Mouse (Mus musculus): ENCODE data around the gene Lrp10. TPM values are rescaled to one million over a fixed set of nuclear protein-coding genes. Genes with fewer than 3 reads are reported as not detected.

Lrp10 gene
- total RNA-seq, 2 experiments from 2014 or later = 28.5 to 30.3 TPM

- no peak for TF ChIP-seq CTCF (conservative IDR thresholded peaks at IDR 0.05)
- Histone ChIP-seq H3K4me3 (no peak overlapping the region), H3K27ac (no peak overlapping the region)
- no peak for DNase-seq (ENCODE audit: low spot score in 2 of 2)
These were observed 24.4 kb downstream of the Lrp10 start for GRCm38 (mm10) chr14:54488350-54488749.

- Histone ChIP-seq H3K4me3 (no peak overlapping the region), H3K27ac (no peak overlapping the region)
- peak in 1 of 2 experiments; percentile 52 for DNase-seq (ENCODE audit: low spot score in 2 of 2)
- TF ChIP-seq CTCF (conservative IDR thresholded peaks at IDR 0.05) = no peak
These were observed 28.6 kb downstream of the Lrp10 start for GRCm38 (mm10) chr14:54492345-54493131.

GRCm38 (mm10) chr14:54493236-54493635, 29.3 kb downstream of the Lrp10 start:
- H3K27ac ChIP-seq = no peak overlapping the region
- no peak overlapping the region for H3K4me3 ChIP-seq
- no peak for DNase-seq (ENCODE audit: low spot score in 2 of 2)
- no peak for TF ChIP-seq CTCF (conservative IDR thresholded peaks at IDR 0.05)

- Histone ChIP-seq H3K4me3 (no peak overlapping the region), H3K27ac (no peak overlapping the region)
- DNase-seq (ENCODE audit: low spot score in 2 of 2) = peak; percentile 29 to 66
- TF ChIP-seq CTCF (conservative IDR thresholded peaks at IDR 0.05) = peak; percentile 89
These were observed 30.3 kb downstream of the Lrp10 start for GRCm38 (mm10) chr14:54494234-54494633.

GRCm38 (mm10) chr14:54496706-54497105, 32.8 kb downstream of the Lrp10 start:
- Histone ChIP-seq H3K27ac (no peak overlapping the region), H3K4me3 (no peak overlapping the region)
- no peak for DNase-seq (ENCODE audit: low spot score in 2 of 2)
- TF ChIP-seq CTCF (conservative IDR thresholded peaks at IDR 0.05) = no peak

DNA sequence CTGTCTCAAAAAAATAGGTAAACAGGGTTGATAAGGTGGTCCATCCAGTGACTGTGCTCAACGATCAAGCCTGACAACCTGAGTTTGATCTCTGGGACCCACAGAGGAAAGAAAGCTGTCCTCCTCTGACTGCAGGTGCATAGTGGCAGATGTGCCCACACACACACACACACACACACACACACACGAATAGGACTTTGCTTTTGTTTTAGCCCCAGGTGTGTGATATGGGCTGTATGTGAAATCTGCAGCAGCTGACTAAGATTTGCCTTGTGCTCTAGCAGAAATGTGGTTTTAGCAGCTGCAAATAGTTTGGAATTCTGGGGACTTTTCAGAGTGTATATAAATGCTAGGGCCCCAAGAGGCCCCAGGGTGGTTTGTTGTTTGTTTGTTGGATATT, 35.4 kb downstream of the Lrp10 start:
- DNase-seq (ENCODE audit: low spot score in 2 of 2) = no peak
- TF ChIP-seq CTCF (conservative IDR thresholded peaks at IDR 0.05) = no peak
- Histone ChIP-seq H3K27ac (no peak overlapping the region), H3K4me3 (no peak overlapping the region)

- TF ChIP-seq CTCF (conservative IDR thresholded peaks at IDR 0.05) = no peak
- no peak overlapping the region for H3K4me3 ChIP-seq
- DNase-seq (ENCODE audit: low spot score in 2 of 2) = no peak
- no peak overlapping the region for H3K27ac ChIP-seq
These were observed 37.4 kb downstream of the Lrp10 start for GRCm38 (mm10) chr14:54501365-54501764.

- TF ChIP-seq CTCF (conservative IDR thresholded peaks at IDR 0.05) = no peak
- no peak overlapping the region for H3K27ac ChIP-seq
- DNase-seq (ENCODE audit: low spot score in 2 of 2) = no peak
- no peak overlapping the region for H3K4me3 ChIP-seq
These were observed 39.2 kb downstream of the Lrp10 start for GRCm38 (mm10) chr14:54503092-54503491.

GRCm38 (mm10) chr14:54509774-54510173, 45.8 kb downstream of the Lrp10 start:
- TF ChIP-seq CTCF (conservative IDR thresholded peaks at IDR 0.05) = no peak
- Histone ChIP-seq H3K27ac (no peak overlapping the region), H3K4me3 (no peak overlapping the region)
- no peak for DNase-seq (ENCODE audit: low spot score in 2 of 2)

GRCm38 (mm10) chr14:54516710-54517310, 52.9 kb downstream of the Lrp10 start:
- no peak for DNase-seq (ENCODE audit: low spot score in 2 of 2)
- TF ChIP-seq CTCF (conservative IDR thresholded peaks at IDR 0.05) = no peak; the same call in 1 of the 2 replicates
- Histone ChIP-seq H3K27ac (peak overlapping the region; percentile 86), H3K4me3 (peak overlapping the region; percentile 72)

Other genes starting within 250 kb of the Lrp10 start
- 100 to 1,000 TPM; 119 to 121 TPM for gene Dad1, start 210.0 kb upstream of the Lrp10 start, total RNA-seq (2021)
- 10 to 100 TPM; 49.8 to 55.1 TPM for gene Abhd4, start 209.9 kb upstream of the Lrp10 start, total RNA-seq (2021)
- gene Olfr49, start 179.2 kb upstream of the Lrp10 start, total RNA-seq (2021) = not detected
- gene Oxa1l, start 103.3 kb upstream of the Lrp10 start, total RNA-seq (2021) = 10 to 100 TPM; 52.1 to 54.9 TPM
- gene Slc7a7, start 46.4 kb upstream of the Lrp10 start, total RNA-seq (2021) = 1 to 10 TPM; 1.4 to 2.0 TPM
- 100 to 1,000 TPM in 1 of 2 experiments, 10 to 100 TPM in 1; 99.8 to 101 TPM for gene Mrpl52, start 37.2 kb upstream of the Lrp10 start, total RNA-seq (2021)
- 10 to 100 TPM; 16.1 to 18.4 TPM for gene Mmp14, start 32.5 kb upstream of the Lrp10 start, total RNA-seq (2021)
- 10 to 100 TPM; 23.9 to 24.0 TPM for gene Rem2, start 12.0 kb downstream of the Lrp10 start, total RNA-seq (2021)
- 10 to 100 TPM; 47.3 to 53.6 TPM for gene Prmt5, start 53.4 kb downstream of the Lrp10 start, total RNA-seq (2021)
- gene Haus4, start 90.5 kb downstream of the Lrp10 start, total RNA-seq (2021) = 1 to 10 TPM; 4.4 to 4.8 TPM
- gene Ajuba, start 113.4 kb downstream of the Lrp10 start, total RNA-seq (2021) = 1 to 10 TPM; 1.1 to 1.8 TPM
- gene 4931414P19Rik, start 141.9 kb downstream of the Lrp10 start, total RNA-seq (2021) = 1 to 10 TPM; 5.8 to 7.1 TPM
- gene Psmb5, start 153.9 kb downstream of the Lrp10 start, total RNA-seq (2021) = 100 to 1,000 TPM; 199 to 218 TPM
- under 1 TPM; 0.22 to 0.28 TPM for gene Psmb11, start 157.3 kb downstream of the Lrp10 start, total RNA-seq (2021)
- not detected for gene Gm17606, start 176.8 kb downstream of the Lrp10 start, total RNA-seq (2021)
- 10 to 100 TPM; 22.5 to 27.5 TPM for gene Cdh24, start 177.2 kb downstream of the Lrp10 start, total RNA-seq (2021)
- gene 1700123O20Rik, start 222.1 kb downstream of the Lrp10 start, total RNA-seq (2021) = 10 to 100 TPM; 20.8 to 22.1 TPM
- gene Acin1, start 222.8 kb downstream of the Lrp10 start, total RNA-seq (2021) = 100 to 1,000 TPM; 223 to 242 TPM
- not detected for gene Gm29776, start 234.7 kb downstream of the Lrp10 start, total RNA-seq (2021)
- not detected for gene Cebpe, start 248.0 kb downstream of the Lrp10 start, total RNA-seq (2021)